Mouse (Mus musculus) limb, embryonic 15.5 days (tissue): ENCODE results near the gene Camk1d. TPM values are rescaled to one million over a fixed set of nuclear protein-coding genes. Genes with fewer than 3 reads are reported as not detected.
"Not testable (repeated sequence)": the region's sequence is repeated elsewhere in the genome, so short reads cannot be mapped to it uniquely, and the experiment has no call there.

Experiments
- ATAC-seq: fragments of 200-750 bp; cut with Nextera tagmentation; 2 replicates; pipeline ENCODE4 v1.8.0; 2017; ENCODE audit warnings: low read depth, moderate TSS enrichment; ENCODE audit not compliant: insufficient number of reproducible peaks, low FRiP score, low TSS enrichment
- H3K27ac ChIP-seq: fragments of 300-500 bp; sonication (generic); 2 replicates; pipeline ENCODE4 v1.5.1; 2015; ENCODE audit warnings: moderate library complexity, mild to moderate bottlenecking, inconsistent platforms
- H3K27me3 ChIP-seq: fragments of 300-500 bp; sonication (generic); 2 replicates; pipeline ENCODE4 v1.6.1; 2015; ENCODE audit warnings: inconsistent platforms
- H3K36me3 ChIP-seq: fragments of 300-500 bp; sonication (generic); 2 replicates; pipeline ENCODE4 v1.6.1; 2015; ENCODE audit warnings: inconsistent platforms
- H3K4me1 ChIP-seq: fragments of 300-500 bp; sonication (generic); 2 replicates; pipeline ENCODE4 v1.6.1; 2015; ENCODE audit warnings: inconsistent platforms
- H3K4me2 ChIP-seq: fragments of 300-500 bp; sonication (generic); 2 replicates; pipeline ENCODE4 v1.6.1; 2015; ENCODE audit warnings: mild to moderate bottlenecking, inconsistent platforms
- H3K4me3 ChIP-seq: fragments of 300-500 bp; sonication (generic); 2 replicates; pipeline ENCODE4 v1.5.1; 2015; ENCODE audit warnings: mild to moderate bottlenecking, inconsistent platforms
- H3K9ac ChIP-seq: fragments of 300-500 bp; sonication (generic); 2 replicates; pipeline ENCODE4 v1.6.1; 2015; ENCODE audit warnings: inconsistent platforms
- H3K9me3 ChIP-seq: fragments of 300-500 bp; sonication (generic); 2 replicates; pipeline ENCODE4 v1.6.1; 2016; ENCODE audit warnings: inconsistent platforms
- WGBS: fragments of 180-500 bp; shearing (Covaris S2); methylation state at CpG from one replicate; pipeline ENCODE4 v1.1.7; 2015; 5-methylcytosine and 5-hydroxymethylcytosine counted together
- polyA plus RNA-seq: library from polyadenylated mRNA; unstranded; fragments of >200 nt; fragmentation: Nextera tagmentation; extraction: Ambion mirVana; gene quantifications from 2 replicates; pipeline ENCODE4 v1.2.1, GENCODE M21; 2015

Gene Camk1d
- polyA plus RNA-seq, 1 experiment from 2014 or later, result 8.4 TPM

GRCm38 (mm10) chr2:5607920-5608841, 106.1 kb downstream of the Camk1d start:
- H3K27me3 ChIP-seq, result no peaks in the 10 kb centered on the region
- no peak for ATAC-seq
- H3K4me2 ChIP-seq, result no peak overlapping the region
- no peak overlapping the region for H3K4me3 ChIP-seq
- 79% methylated on average over 11 of the region's 11 CpGs for WGBS
- no peak overlapping the region for H3K9ac ChIP-seq
- no peaks in the 10 kb centered on the region for H3K36me3 ChIP-seq
- peaks cover 8% of the 10 kb centered on the region for H3K4me1 ChIP-seq
- no peaks in the 10 kb centered on the region for H3K9me3 ChIP-seq
- no peak overlapping the region for H3K27ac ChIP-seq

GRCm38 (mm10) chr2:5605849-5606248, 108.5 kb downstream of the Camk1d start:
- ATAC-seq, result no peak
- Histone ChIP-seq H3K27ac (no peak overlapping the region), H3K9me3 (no peaks in the 10 kb centered on the region), H3K4me3 (no peak overlapping the region), H3K9ac (no peak overlapping the region), H3K36me3 (no peaks in the 10 kb centered on the region), H3K27me3 (no peaks in the 10 kb centered on the region), H3K4me2 (no peak overlapping the region), H3K4me1 (peaks cover 8% of the 10 kb centered on the region; the same call in 1 of the 2 replicates)
- 84% methylated on average over 3 of the region's 3 CpGs for WGBS

GRCm38 (mm10) chr2:5602044-5602443, 112.3 kb downstream of the Camk1d start:
- WGBS, result 58% methylated on average over 1 of the region's 1 CpGs
- no peak for ATAC-seq
- no peak overlapping the region for H3K4me2 ChIP-seq
- no peak overlapping the region for H3K27ac ChIP-seq
- H3K27me3 ChIP-seq, result no peaks in the 10 kb centered on the region
- no peaks in the 10 kb centered on the region for H3K9me3 ChIP-seq
- H3K4me3 ChIP-seq, result no peak overlapping the region
- peaks cover 14% of the 10 kb centered on the region; the same call in 1 of the 2 replicates for H3K4me1 ChIP-seq
- H3K9ac ChIP-seq, result no peak overlapping the region
- no peaks in the 10 kb centered on the region for H3K36me3 ChIP-seq

- not testable (repeated sequence) for H3K36me3 ChIP-seq, H3K9ac ChIP-seq, H3K27ac ChIP-seq, ATAC-seq, H3K27me3 ChIP-seq, H3K9me3 ChIP-seq, H3K4me3 ChIP-seq, H3K4me2 ChIP-seq
- WGBS, result 16% methylated on average over 2 of the region's 2 CpGs
- H3K4me1 ChIP-seq, result peaks cover 19% of the 10 kb centered on the region; the same call in 1 of the 2 replicates
Observed at GRCm38 (mm10) chr2:5601243-5601642, 113.1 kb downstream of the Camk1d start.

- Histone ChIP-seq H3K9ac (no peak overlapping the region), H3K4me2 (no peak overlapping the region), H3K36me3 (no peaks in the 10 kb centered on the region), H3K4me3 (no peak overlapping the region), H3K4me1 (peaks cover 19% of the 10 kb centered on the region; the same call in 1 of the 2 replicates), H3K27me3 (no peaks in the 10 kb centered on the region), H3K27ac (no peak overlapping the region), H3K9me3 (no peaks in the 10 kb centered on the region)
- WGBS, result 59% methylated on average over 8 of the region's 8 CpGs
- ATAC-seq, result no peak
Observed at GRCm38 (mm10) chr2:5600183-5600962, 113.9 kb downstream of the Camk1d start.

GRCm38 (mm10) chr2:5599713-5600112, 114.6 kb downstream of the Camk1d start:
- H3K4me3 ChIP-seq, result no peak overlapping the region
- H3K36me3 ChIP-seq, result no peaks in the 10 kb centered on the region
- ATAC-seq, result no peak
- peaks cover 19% of the 10 kb centered on the region; the same call in 1 of the 2 replicates for H3K4me1 ChIP-seq
- H3K9me3 ChIP-seq, result no peaks in the 10 kb centered on the region
- no peak overlapping the region for H3K9ac ChIP-seq
- no peak overlapping the region for H3K4me2 ChIP-seq
- no peaks in the 10 kb centered on the region for H3K27me3 ChIP-seq
- H3K27ac ChIP-seq, result no peak overlapping the region
- 40% methylated on average over 4 of the region's 4 CpGs for WGBS

GRCm38 (mm10) chr2:5598533-5598932, 115.8 kb downstream of the Camk1d start:
- no peaks in the 10 kb centered on the region for H3K27me3 ChIP-seq
- 91% methylated on average over 5 of the region's 5 CpGs for WGBS
- no peak overlapping the region for H3K9ac ChIP-seq
- H3K9me3 ChIP-seq, result no peaks in the 10 kb centered on the region
- H3K4me3 ChIP-seq, result no peak overlapping the region
- no peaks in the 10 kb centered on the region for H3K36me3 ChIP-seq
- H3K27ac ChIP-seq, result no peak overlapping the region
- peaks cover 19% of the 10 kb centered on the region; the same call in 1 of the 2 replicates for H3K4me1 ChIP-seq
- no peak overlapping the region for H3K4me2 ChIP-seq
- no peak for ATAC-seq

GRCm38 (mm10) chr2:5596882-5597281, 117.4 kb downstream of the Camk1d start:
- H3K27me3 ChIP-seq, result no peaks in the 10 kb centered on the region
- ATAC-seq, result no peak
- WGBS, result 44% methylated on average over 12 of the region's 12 CpGs
- H3K27ac ChIP-seq, result no peak overlapping the region
- peaks cover 19% of the 10 kb centered on the region; the same call in 1 of the 2 replicates for H3K4me1 ChIP-seq
- H3K36me3 ChIP-seq, result no peaks in the 10 kb centered on the region
- H3K9me3 ChIP-seq, result no peaks in the 10 kb centered on the region
- no peak overlapping the region for H3K4me3 ChIP-seq
- H3K9ac ChIP-seq, result no peak overlapping the region
- no peak overlapping the region for H3K4me2 ChIP-seq

GRCm38 (mm10) chr2:5595356-5596191, 118.7 kb downstream of the Camk1d start:
- no peak for ATAC-seq
- Histone ChIP-seq H3K9ac (no peak overlapping the region), H3K27ac (no peak overlapping the region), H3K4me1 (peaks cover 8% of the 10 kb centered on the region; the same call in 1 of the 2 replicates), H3K9me3 (no peaks in the 10 kb centered on the region), H3K4me3 (no peak overlapping the region), H3K4me2 (no peak overlapping the region), H3K36me3 (no peaks in the 10 kb centered on the region), H3K27me3 (no peaks in the 10 kb centered on the region)
- 80% methylated on average over 8 of the region's 8 CpGs for WGBS

- Histone ChIP-seq H3K27ac (no peak overlapping the region), H3K4me1 (0 out of 2 replicates have a peak, but pooled peaks cover 5% of the 10 kb centered on the region), H3K4me2 (no peak overlapping the region), H3K4me3 (no peak overlapping the region), H3K9me3 (no peaks in the 10 kb centered on the region), H3K27me3 (no peaks in the 10 kb centered on the region), H3K9ac (no peak overlapping the region), H3K36me3 (no peaks in the 10 kb centered on the region)
- no peak for ATAC-seq
- WGBS, result 75% methylated on average over 6 of the region's 6 CpGs
Observed at GRCm38 (mm10) chr2:5592461-5593136, 121.7 kb downstream of the Camk1d start.

- no peaks in the 10 kb centered on the region for H3K36me3 ChIP-seq
- no peaks in the 10 kb centered on the region for H3K4me1 ChIP-seq
- no peak overlapping the region for H3K27ac ChIP-seq
- 74% methylated on average over 5 of the region's 5 CpGs for WGBS
- no peaks in the 10 kb centered on the region for H3K9me3 ChIP-seq
- no peak for ATAC-seq
- no peak overlapping the region for H3K4me3 ChIP-seq
- no peak overlapping the region for H3K4me2 ChIP-seq
- no peak overlapping the region for H3K9ac ChIP-seq
- no peaks in the 10 kb centered on the region for H3K27me3 ChIP-seq
Observed at GRCm38 (mm10) chr2:5590074-5590473, 124.2 kb downstream of the Camk1d start.
